Mouse (Mus musculus): ENCODE results near the gene Pcca.
"Not testable (repeated sequence)": the region's sequence is repeated elsewhere in the genome, so short reads cannot be mapped to it uniquely, and the experiment has no call there.

The Pcca gene

DNA sequence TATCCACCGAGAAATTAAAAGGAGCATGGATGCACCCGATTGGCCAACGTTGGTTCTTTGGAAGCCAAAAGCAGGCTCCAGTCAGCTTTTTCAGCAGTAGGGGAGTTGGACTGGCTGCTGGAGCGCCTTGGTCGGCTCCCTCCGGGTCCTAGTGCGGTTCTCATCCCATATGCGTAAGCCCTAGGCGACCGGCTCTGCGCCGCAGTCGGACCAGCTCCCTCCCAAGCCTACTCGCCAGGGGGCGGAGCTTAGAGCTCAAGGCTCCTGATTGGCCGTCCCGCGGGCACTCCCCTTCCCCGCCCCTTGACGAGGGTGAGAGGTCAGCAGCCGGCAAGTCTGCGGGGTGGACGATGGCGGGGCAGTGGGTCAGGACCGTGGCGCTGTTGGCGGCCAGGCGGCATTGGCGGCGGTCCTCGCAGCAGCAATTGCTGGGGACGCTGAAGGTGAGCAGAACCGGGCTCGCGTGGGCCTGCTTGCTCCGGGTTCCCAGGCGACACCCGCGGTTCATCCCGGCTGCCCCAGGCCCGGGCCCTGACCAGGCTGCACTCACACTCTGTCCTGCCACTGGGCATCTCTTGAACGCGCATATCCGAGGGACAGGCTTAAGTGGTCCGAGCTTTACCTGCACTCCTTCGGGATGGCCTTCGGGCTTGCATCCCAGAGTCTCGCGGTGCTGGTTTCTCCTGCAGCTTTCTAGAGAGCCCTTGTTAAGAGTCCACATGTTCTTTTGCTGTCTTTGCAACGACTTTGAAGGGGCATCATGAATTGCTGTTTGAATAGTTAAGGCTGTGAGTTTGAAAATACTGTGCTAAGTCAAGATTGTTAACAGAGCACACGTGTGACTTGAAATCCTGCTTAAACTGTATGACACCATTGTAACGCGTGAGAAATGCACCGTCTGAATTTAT, at the start of gene Pcca:
Gene Pcca (plus strand): TSS at position 308 of the 908 bp plus-strand sequence.
- DNase-seq: peak; percentile 98

DNA sequence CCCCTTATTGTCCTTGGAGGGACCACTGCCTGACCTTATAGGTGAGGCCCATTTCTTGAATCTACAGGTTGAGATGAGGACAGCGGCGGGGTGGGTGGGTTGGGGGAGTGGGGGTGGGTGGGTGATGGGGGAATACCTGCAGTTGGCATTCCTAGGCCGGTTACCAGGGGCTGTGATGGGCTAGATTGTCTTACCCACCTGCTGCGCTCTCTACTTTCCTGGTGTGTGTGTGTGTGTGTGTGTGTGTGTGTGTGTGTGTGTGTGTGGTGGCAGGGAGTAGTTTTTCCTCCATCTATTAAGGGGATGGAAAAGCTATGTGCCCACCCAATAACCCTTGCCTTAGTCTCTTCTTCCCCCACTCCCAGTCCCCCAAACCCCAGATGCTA, 49.7 kb upstream of the Pcca start:
- DNase-seq: no peak

GRCm38 (mm10) chr14:122484844-122485551, 49.1 kb upstream of the Pcca start:
- DNase-seq: no peak

- no peak for DNase-seq
These were observed 48.4 kb upstream of the Pcca start for GRCm38 (mm10) chr14:122485635-122486181.

DNA sequence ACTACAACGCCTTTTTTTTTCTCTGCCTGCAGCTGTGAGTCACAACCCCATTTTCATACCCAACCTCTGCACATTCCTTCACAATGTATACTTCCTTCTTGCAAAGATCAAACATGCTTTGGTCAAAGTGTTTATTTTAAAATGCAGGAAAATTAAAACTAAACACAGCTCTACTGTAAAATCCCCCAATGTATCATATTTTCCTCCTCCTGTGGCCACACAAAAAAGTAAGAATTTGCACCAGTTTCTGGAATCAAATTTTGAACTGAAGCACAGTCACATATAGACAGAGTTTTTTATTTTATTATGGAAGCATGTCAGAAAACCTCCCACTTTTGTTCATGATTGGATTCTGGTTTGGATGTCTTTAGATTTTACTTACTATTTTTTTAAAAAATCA, 47.5 kb upstream of the Pcca start:
- DNase-seq: no peak

- no peak for DNase-seq
These were observed 46.8 kb upstream of the Pcca start for GRCm38 (mm10) chr14:122487366-122487765.

DNA sequence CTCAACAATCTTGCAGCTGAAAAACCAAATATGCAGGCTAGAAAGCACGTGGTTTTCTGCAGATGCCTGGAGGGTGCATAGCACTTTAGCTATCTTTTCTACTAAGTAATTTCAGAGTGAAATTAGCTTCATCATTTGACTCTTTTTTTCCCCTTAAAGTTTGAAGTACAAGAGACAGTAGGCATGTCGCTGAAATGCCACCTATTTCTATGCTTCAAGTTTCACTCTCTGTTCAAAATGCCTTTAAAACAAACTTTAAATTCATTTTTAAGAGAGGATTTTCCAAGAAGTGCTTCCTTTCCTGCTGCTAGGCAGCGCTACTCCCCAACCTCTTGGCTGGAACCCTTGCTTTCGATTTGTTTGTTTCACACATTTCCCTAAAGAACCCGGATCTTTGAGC, 45.1 kb upstream of the Pcca start:
- DNase-seq: no peak

GRCm38 (mm10) chr14:122489686-122490414, 44.3 kb upstream of the Pcca start:
- no peak for DNase-seq

- DNase-seq: peak; percentile 29
These were observed 43.4 kb upstream of the Pcca start, which contains the start of gene Gm10837 for GRCm38 (mm10) chr14:122490441-122491328. Gene Gm10837, plus strand, starts transcription at chr14:122490586.

- DNase-seq: no peak
These were observed 42.6 kb upstream of the Pcca start for GRCm38 (mm10) chr14:122491521-122491920.

- DNase-seq: no peak
These were observed 42.1 kb upstream of the Pcca start for GRCm38 (mm10) chr14:122492015-122492414.

GRCm38 (mm10) chr14:122509058-122509457, 25.1 kb upstream of the Pcca start:
- no peak for DNase-seq

GRCm38 (mm10) chr14:122511519-122511918, 22.6 kb upstream of the Pcca start:
- no peak for DNase-seq

DNA sequence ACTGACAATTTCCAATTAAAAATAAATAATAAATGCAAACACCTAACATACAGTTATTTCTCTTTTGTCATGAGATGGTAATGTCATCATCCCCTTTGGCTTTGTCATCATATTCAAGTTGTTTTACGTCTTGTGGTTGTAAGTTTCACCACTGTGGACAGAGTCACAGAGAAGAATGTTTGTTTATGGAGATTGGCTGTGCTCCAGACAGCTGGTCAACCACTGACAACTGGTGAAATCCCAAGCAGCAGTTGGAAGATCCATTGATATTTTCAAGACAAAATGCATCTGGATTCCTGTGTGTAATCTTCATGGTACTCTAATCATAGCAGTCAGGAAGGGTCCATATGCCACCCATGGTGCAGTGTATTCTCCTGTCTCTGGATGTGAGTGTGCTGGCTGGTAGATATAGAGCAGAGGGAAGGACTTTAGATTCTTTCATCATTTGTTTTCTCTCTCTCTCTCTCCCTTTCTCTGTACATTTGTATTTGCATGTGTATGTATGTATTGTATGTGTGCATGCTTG, 20.6 kb upstream of the Pcca start:
- no peak for DNase-seq

GRCm38 (mm10) chr14:122528475-122528874, 5.6 kb upstream of the Pcca start:
- no peak for DNase-seq

- DNase-seq: no peak
These were observed 1.9 kb downstream of the Pcca start for GRCm38 (mm10) chr14:122535986-122536385.

GRCm38 (mm10) chr14:122548421-122548820, 14.3 kb downstream of the Pcca start:
- no peak for DNase-seq

DNA sequence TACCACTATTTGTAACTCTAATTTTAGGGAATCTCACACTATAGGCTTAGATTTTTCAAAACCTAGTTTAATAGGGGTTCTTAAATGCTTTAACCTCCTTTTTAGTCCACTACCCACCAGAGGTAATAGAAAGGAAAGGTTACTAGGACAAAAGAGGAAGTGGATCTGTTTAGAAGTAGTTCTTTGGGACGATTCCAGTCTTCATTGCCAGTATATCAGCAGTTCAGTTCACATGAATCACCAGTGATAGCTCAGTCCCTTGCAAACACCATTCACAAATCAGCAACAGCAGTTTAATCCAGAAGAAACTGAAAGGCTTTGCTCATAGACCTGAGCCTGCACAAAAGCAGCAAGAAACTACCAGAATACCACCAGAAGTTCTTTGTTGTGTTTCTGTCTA, 14.8 kb downstream of the Pcca start:
- no peak for DNase-seq

DNA sequence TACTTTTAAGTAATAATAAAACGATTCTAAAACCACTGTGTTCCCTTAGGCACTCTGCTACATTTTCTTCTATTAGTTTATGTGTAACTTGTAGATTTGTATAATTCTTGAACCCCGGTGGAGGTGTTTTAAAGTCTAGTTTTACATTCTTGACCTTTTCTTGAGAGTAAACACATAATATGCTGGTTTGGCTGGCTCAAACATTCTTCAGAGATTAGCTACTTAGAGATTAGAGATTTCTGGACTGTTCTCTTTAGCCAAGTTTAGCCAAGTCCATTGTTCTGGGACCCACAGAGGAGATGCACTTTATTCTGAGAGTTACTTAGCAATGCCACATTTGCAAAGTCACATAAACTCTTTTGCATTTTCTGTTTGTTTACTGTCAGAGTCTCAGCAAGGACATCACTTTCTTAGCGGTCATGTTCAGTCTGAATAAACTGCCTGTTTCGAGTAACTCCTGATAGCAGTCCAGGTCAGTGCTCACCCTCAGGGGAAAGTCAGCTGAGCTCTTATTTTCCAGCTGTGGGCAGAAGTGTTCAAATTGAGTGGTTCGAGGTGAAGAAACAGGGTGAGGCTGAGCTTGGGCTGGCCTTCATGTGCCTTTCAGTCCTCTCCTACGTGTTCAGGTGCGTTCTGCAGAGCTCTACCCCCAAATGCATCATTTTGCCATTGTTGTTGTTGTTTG, 18.8 kb downstream of the Pcca start:
- peak; percentile 40 for DNase-seq

DNA sequence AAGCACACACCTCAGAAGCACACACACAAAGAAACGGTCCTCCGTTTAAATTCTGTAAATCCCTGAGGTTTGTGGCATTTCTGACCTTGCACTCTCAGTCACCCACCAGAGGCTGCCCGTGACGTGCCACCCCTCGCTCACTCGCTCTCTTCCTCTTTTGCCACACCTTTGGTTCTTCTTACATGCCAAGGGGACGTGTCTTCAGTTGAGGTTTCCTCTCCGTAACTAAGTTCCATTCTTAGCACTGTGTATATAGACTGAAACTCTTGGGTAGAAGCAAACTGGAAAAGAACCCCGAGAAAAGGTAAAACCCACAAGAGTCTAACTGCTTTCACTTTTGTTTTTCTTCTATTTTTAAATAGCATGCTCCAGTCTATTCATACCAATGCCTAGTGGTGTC, 23.2 kb downstream of the Pcca start:
- no peak for DNase-seq

DNA sequence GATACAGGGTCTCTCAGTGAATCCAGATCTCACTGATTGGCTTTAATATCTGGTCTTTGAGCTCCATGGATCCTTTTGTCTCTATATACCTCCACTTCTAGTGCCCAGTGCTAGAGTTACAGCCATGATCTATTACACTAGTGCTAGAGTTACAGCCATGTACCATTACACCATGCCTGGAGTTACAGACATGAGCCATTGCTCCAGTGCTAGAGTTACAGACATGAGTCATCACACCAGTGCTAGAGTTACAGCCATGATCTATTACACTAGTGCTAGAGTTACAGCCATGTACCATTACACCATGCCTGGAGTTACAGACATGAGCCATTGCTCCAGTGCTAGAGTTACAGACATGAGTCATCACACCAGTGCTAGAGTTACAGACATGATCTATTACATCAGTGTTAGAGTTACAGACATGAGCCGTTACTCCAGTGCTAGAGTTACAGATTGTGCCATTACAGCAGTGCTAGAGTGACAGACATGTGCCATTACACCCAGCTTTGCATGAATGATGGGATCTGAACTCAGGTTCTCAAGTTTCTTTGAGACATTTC, 26.8 kb downstream of the Pcca start:
- DNase-seq: not testable (repeated sequence)
